Mouse (Mus musculus) cerebellum, adult 2 months (tissue): ENCODE measurements around the gene Cep55.

Source experiments
- CTCF ChIP-seq: fragments of 200-500 bp; IDR thresholded peaks from 2 replicates; pipeline ENCODE4 v1.5.1; 2011; ENCODE audit warnings: low read depth, mild to moderate bottlenecking, control low read depth, low read length, moderate library complexity, borderline replicate concordance; ENCODE audit not compliant: insufficient read depth
- POLR2A ChIP-seq: fragments of 200-500 bp; IDR thresholded peaks from 2 replicates; pipeline ENCODE4 v1.6.1; 2011; ENCODE audit warnings: low read length, control low read depth, borderline replicate concordance; ENCODE audit not compliant: insufficient read depth

DNA sequence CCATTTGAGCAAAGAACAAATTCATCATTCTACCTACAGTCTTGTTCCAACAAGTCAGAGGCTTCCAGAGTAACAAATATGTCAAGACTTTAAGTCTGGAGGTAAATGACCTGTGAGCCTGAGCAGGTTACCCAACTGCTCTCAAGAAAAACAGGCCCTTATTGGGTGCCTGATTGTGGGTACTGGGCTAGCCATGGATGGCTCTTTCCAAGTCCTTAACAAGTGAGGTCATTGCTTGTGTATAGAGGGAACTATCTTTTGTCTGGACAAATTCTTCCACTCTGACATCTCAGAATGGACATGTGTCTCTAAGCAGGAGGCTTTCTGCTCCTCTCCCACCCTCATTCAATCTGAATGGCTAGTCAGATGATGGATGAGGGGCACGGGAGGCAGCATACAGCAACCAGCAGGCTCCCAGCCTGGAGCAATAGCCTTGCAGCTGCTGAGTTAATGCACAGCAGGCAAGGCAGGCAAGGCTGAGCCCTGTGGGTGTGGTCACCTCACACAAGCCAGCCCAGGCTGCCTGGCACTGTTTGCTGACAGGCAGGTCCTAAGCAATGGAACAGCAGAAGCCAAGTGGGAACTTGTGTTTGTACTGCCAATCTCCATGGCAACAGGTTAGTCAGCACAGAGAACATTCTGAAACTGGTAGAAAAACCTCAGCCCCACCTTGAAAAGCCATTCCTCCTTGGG, 39.5 kb upstream of the Cep55 start:
- TF ChIP-seq CTCF, result no peak
- no peak for TF ChIP-seq POLR2A
